Mouse (Mus musculus): ENCODE measurements at regions not wholly inside any gene's neighbourhood (a gene's known extent, or its start where the extent isn't known, plus 50 kb on each side); places are given as distances from the start of the nearest gene placed in this dataset.

GRCm38 (mm10) chr13:56357955-56358354 is 61.6 kb upstream of the Cxcl14 start:
- H3K36me3 ChIP-seq (ENCODE audit: control insufficient read depth, insufficient read depth, low read length), result no peaks in the 10 kb centered on the region
- H3K27ac ChIP-seq (ENCODE audit: control insufficient read depth, insufficient read depth, low read depth, low read length), result no peak overlapping the region
- peaks cover 3% of the 10 kb centered on the region; the same call in 1 of the 2 replicates for H3K4me1 ChIP-seq (ENCODE audit: control insufficient read depth, insufficient read depth, low read length)
- no peak for TF ChIP-seq POLR2A (IDR thresholded peaks at IDR 0.05; ENCODE audit: control insufficient read depth, low read depth, low read length)
- H3K4me3 ChIP-seq (ENCODE audit: control insufficient read depth, low read depth, low read length), result no peak overlapping the region
- H3K27me3 ChIP-seq (ENCODE audit: control insufficient read depth, insufficient read depth, low read length), result no peaks in the 10 kb centered on the region

GRCm38 (mm10) chr13:56358827-56359226 is 62.5 kb upstream of the Cxcl14 start:
- TF ChIP-seq CTCF (IDR thresholded peaks at IDR 0.05; ENCODE audit: control insufficient read depth, insufficient read depth, insufficient replicate concordance, low read depth, low read length) (no peak), POLR2A (IDR thresholded peaks at IDR 0.05; ENCODE audit: control insufficient read depth, low read depth, low read length) (no peak)
- H3K27ac ChIP-seq (ENCODE audit: control insufficient read depth, insufficient read depth, low read depth, low read length), result no peak overlapping the region
- H3K36me3 ChIP-seq (ENCODE audit: control insufficient read depth, insufficient read depth, low read length), result no peaks in the 10 kb centered on the region
- H3K4me3 ChIP-seq (ENCODE audit: control insufficient read depth, low read depth, low read length), result no peak overlapping the region
- H3K4me1 ChIP-seq (ENCODE audit: control insufficient read depth, insufficient read depth, low read length), result peaks cover 3% of the 10 kb centered on the region; the same call in 1 of the 2 replicates
- H3K27me3 ChIP-seq (ENCODE audit: control insufficient read depth, insufficient read depth, low read length), result no peaks in the 10 kb centered on the region

GRCm38 (mm10) chr13:56359554-56359953 is 63.2 kb upstream of the Cxcl14 start:
- no peak overlapping the region for H3K27ac ChIP-seq (ENCODE audit: control insufficient read depth, insufficient read depth, low read depth, low read length)
- TF ChIP-seq POLR2A (IDR thresholded peaks at IDR 0.05; ENCODE audit: control insufficient read depth, low read depth, low read length) (no peak), CTCF (IDR thresholded peaks at IDR 0.05; ENCODE audit: control insufficient read depth, insufficient read depth, insufficient replicate concordance, low read depth, low read length) (no peak)
- H3K27me3 ChIP-seq (ENCODE audit: control insufficient read depth, insufficient read depth, low read length), result no peaks in the 10 kb centered on the region
- no peaks in the 10 kb centered on the region for H3K36me3 ChIP-seq (ENCODE audit: control insufficient read depth, insufficient read depth, low read length)
- H3K4me1 ChIP-seq (ENCODE audit: control insufficient read depth, insufficient read depth, low read length), result peaks cover 3% of the 10 kb centered on the region; the same call in 1 of the 2 replicates
- no peak overlapping the region for H3K4me3 ChIP-seq (ENCODE audit: control insufficient read depth, low read depth, low read length)

- no peaks in the 10 kb centered on the region for H3K27me3 ChIP-seq (ENCODE audit: control insufficient read depth, insufficient read depth, low read length)
Measured at GRCm38 (mm10) chr13:56360803-56361202, 64.5 kb upstream of the Cxcl14 start.

GRCm38 (mm10) chr13:56362238-56362637 is 64.2 kb upstream of the Gm3045 start:
- Histone ChIP-seq H3K36me3 (ENCODE audit: control insufficient read depth, insufficient read depth, low read length) (no peaks in the 10 kb centered on the region), H3K4me3 (ENCODE audit: control insufficient read depth, low read depth, low read length) (no peak overlapping the region), H3K4me1 (ENCODE audit: control insufficient read depth, insufficient read depth, low read length) (peaks cover 3% of the 10 kb centered on the region; the same call in 1 of the 2 replicates), H3K27me3 (ENCODE audit: control insufficient read depth, insufficient read depth, low read length) (no peaks in the 10 kb centered on the region), H3K27ac (ENCODE audit: control insufficient read depth, insufficient read depth, low read depth, low read length) (no peak overlapping the region)
- TF ChIP-seq CTCF (IDR thresholded peaks at IDR 0.05; ENCODE audit: control insufficient read depth, insufficient read depth, insufficient replicate concordance, low read depth, low read length) (no peak), POLR2A (IDR thresholded peaks at IDR 0.05; ENCODE audit: control insufficient read depth, low read depth, low read length) (no peak)

More at GRCm38 (mm10) chr13:56360803-56361202, 64.5 kb upstream of the Cxcl14 start:
- peaks cover 3% of the 10 kb centered on the region; the same call in 1 of the 2 replicates for H3K4me1 ChIP-seq (ENCODE audit: control insufficient read depth, insufficient read depth, low read length)
- H3K27ac ChIP-seq (ENCODE audit: control insufficient read depth, insufficient read depth, low read depth, low read length), result no peak overlapping the region
- no peaks in the 10 kb centered on the region for H3K36me3 ChIP-seq (ENCODE audit: control insufficient read depth, insufficient read depth, low read length)
- TF ChIP-seq CTCF (IDR thresholded peaks at IDR 0.05; ENCODE audit: control insufficient read depth, insufficient read depth, insufficient replicate concordance, low read depth, low read length), result no peak
- TF ChIP-seq POLR2A (IDR thresholded peaks at IDR 0.05; ENCODE audit: control insufficient read depth, low read depth, low read length), result no peak
- H3K4me3 ChIP-seq (ENCODE audit: control insufficient read depth, low read depth, low read length), result no peak overlapping the region

- peaks cover 3% of the 10 kb centered on the region; the same call in 1 of the 2 replicates for H3K4me1 ChIP-seq (ENCODE audit: control insufficient read depth, insufficient read depth, low read length)
- TF ChIP-seq POLR2A (IDR thresholded peaks at IDR 0.05; ENCODE audit: control insufficient read depth, low read depth, low read length) (no peak), CTCF (IDR thresholded peaks at IDR 0.05; ENCODE audit: control insufficient read depth, insufficient read depth, insufficient replicate concordance, low read depth, low read length) (no peak)
- no peak overlapping the region for H3K27ac ChIP-seq (ENCODE audit: control insufficient read depth, insufficient read depth, low read depth, low read length)
- H3K27me3 ChIP-seq (ENCODE audit: control insufficient read depth, insufficient read depth, low read length), result no peaks in the 10 kb centered on the region
- H3K36me3 ChIP-seq (ENCODE audit: control insufficient read depth, insufficient read depth, low read length), result no peaks in the 10 kb centered on the region
- no peak overlapping the region for H3K4me3 ChIP-seq (ENCODE audit: control insufficient read depth, low read depth, low read length)
Measured at GRCm38 (mm10) chr13:56362646-56363045, 63.7 kb upstream of the Gm3045 start.

GRCm38 (mm10) chr13:56369600-56369999 is 56.8 kb upstream of the Gm3045 start:
- H3K36me3 ChIP-seq (ENCODE audit: control insufficient read depth, insufficient read depth, low read length), result no peaks in the 10 kb centered on the region
- no peak overlapping the region for H3K27ac ChIP-seq (ENCODE audit: control insufficient read depth, insufficient read depth, low read depth, low read length)
- H3K4me3 ChIP-seq (ENCODE audit: control insufficient read depth, low read depth, low read length), result no peak overlapping the region
- no peaks in the 10 kb centered on the region for H3K4me1 ChIP-seq (ENCODE audit: control insufficient read depth, insufficient read depth, low read length)
- TF ChIP-seq CTCF (IDR thresholded peaks at IDR 0.05; ENCODE audit: control insufficient read depth, insufficient read depth, insufficient replicate concordance, low read depth, low read length) (no peak), POLR2A (IDR thresholded peaks at IDR 0.05; ENCODE audit: control insufficient read depth, low read depth, low read length) (no peak)
- no peaks in the 10 kb centered on the region for H3K27me3 ChIP-seq (ENCODE audit: control insufficient read depth, insufficient read depth, low read length)

GRCm38 (mm10) chr13:56371374-56371773 is 55.0 kb upstream of the Gm3045 start:
- no peaks in the 10 kb centered on the region for H3K36me3 ChIP-seq (ENCODE audit: control insufficient read depth, insufficient read depth, low read length)
- no peak for TF ChIP-seq CTCF (IDR thresholded peaks at IDR 0.05; ENCODE audit: control insufficient read depth, insufficient read depth, insufficient replicate concordance, low read depth, low read length)
- no peak for TF ChIP-seq POLR2A (IDR thresholded peaks at IDR 0.05; ENCODE audit: control insufficient read depth, low read depth, low read length)
- H3K27me3 ChIP-seq (ENCODE audit: control insufficient read depth, insufficient read depth, low read length), result no peaks in the 10 kb centered on the region
- no peak overlapping the region for H3K4me3 ChIP-seq (ENCODE audit: control insufficient read depth, low read depth, low read length)
- no peak overlapping the region for H3K27ac ChIP-seq (ENCODE audit: control insufficient read depth, insufficient read depth, low read depth, low read length)
- H3K4me1 ChIP-seq (ENCODE audit: control insufficient read depth, insufficient read depth, low read length), result no peaks in the 10 kb centered on the region
